Mouse (Mus musculus): ENCODE data around the gene Dnajc13. TPM values are rescaled to one million over a fixed set of nuclear protein-coding genes. Genes with fewer than 3 reads are reported as not detected.

The Dnajc13 gene
- total RNA-seq, 2 experiments from 2014 or later = 43.0 to 46.9 TPM

- no peak for DNase-seq
Observed at GRCm38 (mm10) chr9:104187028-104187427, 75.7 kb downstream of the Dnajc13 start.

- DNase-seq = no peak
Observed at GRCm38 (mm10) chr9:104183181-104183580, 79.5 kb downstream of the Dnajc13 start.

- no peak for DNase-seq
Observed at GRCm38 (mm10) chr9:104182328-104182727, 80.4 kb downstream of the Dnajc13 start.

- no peak for DNase-seq
Observed at GRCm38 (mm10) chr9:104181626-104182025, 81.1 kb downstream of the Dnajc13 start.

GRCm38 (mm10) chr9:104180046-104180445 lies 82.7 kb downstream of the Dnajc13 start:
- DNase-seq = no peak

GRCm38 (mm10) chr9:104172342-104172741 lies 90.4 kb downstream of the Dnajc13 start:
- DNase-seq = no peak

GRCm38 (mm10) chr9:104171651-104172050 lies 91.1 kb downstream of the Dnajc13 start:
- no peak for DNase-seq

- DNase-seq = no peak
Observed at GRCm38 (mm10) chr9:104169986-104170385, 92.7 kb downstream of the Dnajc13 start.

- no peak for DNase-seq
Observed at GRCm38 (mm10) chr9:104165926-104166325, 96.8 kb downstream of the Dnajc13 start.

- no peak for DNase-seq
Observed at GRCm38 (mm10) chr9:104164194-104164593, 98.5 kb downstream of the Dnajc13 start.

GRCm38 (mm10) chr9:104161117-104161516 lies 101.6 kb downstream of the Dnajc13 start:
- no peak for DNase-seq

GRCm38 (mm10) chr9:104157291-104157690 lies 105.4 kb downstream of the Dnajc13 start:
- DNase-seq = no peak

GRCm38 (mm10) chr9:104156506-104156905 lies 106.2 kb downstream of the Dnajc13 start:
- no peak for DNase-seq

GRCm38 (mm10) chr9:104155100-104155715 lies 107.5 kb downstream of the Dnajc13 start:
- DNase-seq = no peak

- no peak for DNase-seq
Observed at GRCm38 (mm10) chr9:104152121-104152520, 110.6 kb downstream of the Dnajc13 start.

GRCm38 (mm10) chr9:104148969-104149368 lies 113.8 kb downstream of the Dnajc13 start:
- no peak for DNase-seq

GRCm38 (mm10) chr9:104146683-104147082 lies 116.0 kb downstream of the Dnajc13 start:
- no peak for DNase-seq

- no peak for DNase-seq
Observed at GRCm38 (mm10) chr9:104144314-104144996, 118.3 kb downstream of the Dnajc13 start.

GRCm38 (mm10) chr9:104142805-104143204 lies 119.9 kb downstream of the Dnajc13 start:
- DNase-seq = no peak

GRCm38 (mm10) chr9:104140351-104140750 lies 122.4 kb downstream of the Dnajc13 start:
- DNase-seq = no peak

GRCm38 (mm10) chr9:104130141-104130755 lies 132.5 kb downstream of the Dnajc13 start:
- no peak for DNase-seq

- no peak for DNase-seq
Observed at GRCm38 (mm10) chr9:104128110-104128509, 134.6 kb downstream of the Dnajc13 start.

GRCm38 (mm10) chr9:104126833-104127232 lies 135.9 kb downstream of the Dnajc13 start, which contains the start of gene Ackr4:
Gene Ackr4 (minus strand): TSS chr9:104126933.
- no peak for DNase-seq
